Mouse (Mus musculus) frontal cortex, adult 2 months (tissue): Measurements from ENCODE around the gene Cdyl. TPM values are rescaled to one million over a fixed set of nuclear protein-coding genes. Genes with fewer than 3 reads are reported as not detected.
A peak's percentile ranks its signal among the peaks of the same experiment; 100 is the strongest.

ENCODE experiments used
- DNase-seq, 2 experiments: peaks; one replicate each; pipeline ENCODE4 v3.0.0; 2022; ENCODE audit warnings: low spot score in 1 of 2; ENCODE audit errors: extremely low spot score in 1 of 2
- polyA plus RNA-seq: library from polyadenylated mRNA; depleted of rRNA; stranded (reverse); fragments of >200 nt; gene quantifications from 2 replicates; pipeline ENCODE4 v1.2.3, GENCODE M21; 2012

Gene Cdyl
- polyA plus RNA-seq, 1 experiment = 6.2 TPM

GRCm38 (mm10) chr13:35755655-35756283 lies 96.1 kb downstream of the Cdyl start:
- DNase-seq = no peak

GRCm38 (mm10) chr13:35756393-35757338 lies 97.0 kb downstream of the Cdyl start:
- no peak for DNase-seq

GRCm38 (mm10) chr13:35760372-35760771 lies 100.7 kb downstream of the Cdyl start:
- DNase-seq = no peak

- DNase-seq = no peak
These were observed 104.9 kb downstream of the Cdyl start for GRCm38 (mm10) chr13:35764559-35764958.

GRCm38 (mm10) chr13:35765817-35766216 lies 106.2 kb downstream of the Cdyl start:
- no peak for DNase-seq

GRCm38 (mm10) chr13:35769673-35770072 lies 110.0 kb downstream of the Cdyl start:
- DNase-seq = no peak

GRCm38 (mm10) chr13:35770421-35770820 lies 110.8 kb downstream of the Cdyl start:
- DNase-seq = no peak

GRCm38 (mm10) chr13:35771968-35772382 lies 112.3 kb downstream of the Cdyl start:
- peak in 1 of 2 experiments; percentile 68 for DNase-seq

GRCm38 (mm10) chr13:35773763-35774162 lies 114.1 kb downstream of the Cdyl start:
- DNase-seq = peak in 1 of 2 experiments; percentile 14

GRCm38 (mm10) chr13:35776123-35776522 lies 116.5 kb downstream of the Cdyl start:
- no peak for DNase-seq

- no peak for DNase-seq
These were observed 121.1 kb downstream of the Cdyl start for GRCm38 (mm10) chr13:35780714-35781113.

- peak in 1 of 2 experiments; percentile 53 for DNase-seq
These were observed 122.1 kb downstream of the Cdyl start for GRCm38 (mm10) chr13:35781755-35782154.

GRCm38 (mm10) chr13:35782949-35783348 lies 123.3 kb downstream of the Cdyl start:
- peak; percentile 45 to 79 for DNase-seq

GRCm38 (mm10) chr13:35783576-35783975 lies 123.9 kb downstream of the Cdyl start:
- peak in 1 of 2 experiments; percentile 18 for DNase-seq

- DNase-seq = no peak
These were observed 124.6 kb downstream of the Cdyl start for GRCm38 (mm10) chr13:35784281-35784680.

- DNase-seq = no peak
These were observed 125.8 kb downstream of the Cdyl start for GRCm38 (mm10) chr13:35785330-35785939.

- no peak for DNase-seq
These were observed 127.2 kb downstream of the Cdyl start for GRCm38 (mm10) chr13:35786726-35787399.

GRCm38 (mm10) chr13:35789577-35789976 lies 129.9 kb downstream of the Cdyl start:
- no peak for DNase-seq

GRCm38 (mm10) chr13:35790431-35790830 lies 130.8 kb downstream of the Cdyl start:
- DNase-seq = no peak

GRCm38 (mm10) chr13:35794309-35794708 lies 134.7 kb downstream of the Cdyl start:
- no peak for DNase-seq

GRCm38 (mm10) chr13:35794774-35795173 lies 135.1 kb downstream of the Cdyl start:
- DNase-seq = no peak
